Mouse (Mus musculus) hindlimb bud, embryonic 11.5 days (tissue): ENCODE measurements around the gene Phrf1.
"Not testable (repeated sequence)": the region's sequence is repeated elsewhere in the genome, so short reads cannot be mapped to it uniquely, and the experiment has no call there.

ENCODE experiments used
- DNase-seq: peaks from one replicate; pipeline ENCODE4 v3.0.0-alpha.2; 2012; ENCODE audit warnings: low read depth, low spot score; ENCODE audit errors: extremely low spot score

Gene Phrf1

GRCm38 (mm10) chr7:141231551-141231950 lies 3.0 kb downstream of the Phrf1 start:
- DNase-seq, result no peak

- not testable (repeated sequence) for DNase-seq
Observed at GRCm38 (mm10) chr7:141250486-141250885, 21.9 kb downstream of the Phrf1 start.

GRCm38 (mm10) chr7:141256159-141256558 lies 27.6 kb downstream of the Phrf1 start:
- no peak for DNase-seq

GRCm38 (mm10) chr7:141261480-141261879 lies 32.9 kb downstream of the Phrf1 start:
- no peak for DNase-seq

- no peak for DNase-seq
Observed at GRCm38 (mm10) chr7:141263640-141264039, 35.1 kb downstream of the Phrf1 start.

GRCm38 (mm10) chr7:141264041-141264700 lies 35.6 kb downstream of the Phrf1 start:
- no peak for DNase-seq

- no peak for DNase-seq
Observed at GRCm38 (mm10) chr7:141264761-141265410, 36.3 kb downstream of the Phrf1 start.

GRCm38 (mm10) chr7:141265411-141265738 lies 36.8 kb downstream of the Phrf1 start:
- DNase-seq, result no peak

GRCm38 (mm10) chr7:141265739-141266561 lies 37.4 kb downstream of the Phrf1 start, which contains the start of gene Irf7:
TSS of gene Irf7 (minus strand) at chr7:141266481.
- DNase-seq, result no peak

GRCm38 (mm10) chr7:141268466-141269272 lies 40.1 kb downstream of the Phrf1 start:
- DNase-seq, result no peak

- no peak for DNase-seq
Observed at GRCm38 (mm10) chr7:141269273-141269545, 40.6 kb downstream of the Phrf1 start.

GRCm38 (mm10) chr7:141270631-141271030 lies 42.0 kb downstream of the Phrf1 start:
- no peak for DNase-seq

GRCm38 (mm10) chr7:141275356-141275755 lies 46.8 kb downstream of the Phrf1 start:
- DNase-seq, result no peak

- no peak for DNase-seq
Observed at GRCm38 (mm10) chr7:141276546-141276945, 48.0 kb downstream of the Phrf1 start, which contains the start of gene Cdhr5. TSS of gene Cdhr5 (minus strand) at chr7:141276786.

- no peak for DNase-seq
Observed at GRCm38 (mm10) chr7:141277701-141278678, 49.4 kb downstream of the Phrf1 start.

- no peak for DNase-seq
Observed at GRCm38 (mm10) chr7:141278766-141279590, 50.4 kb downstream of the Phrf1 start, which contains the start of gene Sct. TSS of gene Sct (minus strand) at chr7:141279133.

GRCm38 (mm10) chr7:141281442-141281841 lies 52.9 kb downstream of the Phrf1 start:
- DNase-seq, result no peak

- no peak for DNase-seq
Observed at GRCm38 (mm10) chr7:141282756-141283155, 54.2 kb downstream of the Phrf1 start.

GRCm38 (mm10) chr7:141288042-141288441 lies 59.5 kb downstream of the Phrf1 start:
- DNase-seq, result no peak
